In genomic region chr11:59770753-59771152, GRCm38 (mm10) we compare ENCODE assay signal across 28 mouse cellular contexts. TPM values are rescaled to one million over a fixed set of nuclear protein-coding genes. Genes with fewer than 3 reads are reported as not detected.
DNase-seq lines count a peak whose midpoint lies in the region; ATAC-seq and TF ChIP-seq lines count a peak whose summit lies in the region.
"Had no signal": no experiment of that assay in that cellular context is flagged by ENCODE, and none has a peak within 500 bp of the region (broad histone marks: within the 10 kb centered on the region; RNA-seq: fewer than 3 reads in every experiment).

No protein-coding gene starts in this region.

- H3K4me3 ChIP-seq in hindbrain, postnatal 0 days (ENCODE audit: low read length), result no peak overlapping the region
- no peak overlapping the region for H3K4me3 ChIP-seq in hindbrain, embryonic 10.5 days
- H3K4me3 ChIP-seq in midbrain, embryonic 14.5 days (replicated peaks; ENCODE audit: low read depth, low read length), result no peak overlapping the region
- H3K4me3 ChIP-seq in midbrain, embryonic 11.5 days (ENCODE audit: low read depth, low read length), result no peak overlapping the region
- H3K4me3 ChIP-seq: embryonic facial prominence, embryonic 12.5 days; gastrocnemius, adult 2 months; heart, adult 2 months; heart, embryonic 13.5 days; midbrain, embryonic 12.5 days had no signal

- 48% methylated on average over 7 of the region's 7 CpGs for WGBS in hindbrain, postnatal 0 days
- WGBS in hindbrain, embryonic 10.5 days, result 94% methylated on average over 7 of the region's 7 CpGs
- WGBS in midbrain, embryonic 14.5 days, result 90% methylated on average over 7 of the region's 7 CpGs
- 93% methylated on average over 7 of the region's 7 CpGs for WGBS in midbrain, embryonic 11.5 days

- H3K36me3 ChIP-seq in hindbrain, postnatal 0 days (ENCODE audit: insufficient read depth, low read length), result peaks cover 87% of the 10 kb centered on the region
- peaks cover 100% of the 10 kb centered on the region for H3K36me3 ChIP-seq in hindbrain, embryonic 10.5 days
- H3K36me3 ChIP-seq in midbrain, embryonic 14.5 days (ENCODE audit: control insufficient read depth, insufficient read depth, low read length), result peaks cover 93% of the 10 kb centered on the region
- H3K36me3 ChIP-seq in midbrain, embryonic 11.5 days (ENCODE audit: control insufficient read depth, insufficient read depth, low read length), result peaks cover 42% of the 10 kb centered on the region

- H3K27me3 ChIP-seq in hindbrain, postnatal 0 days (ENCODE audit: insufficient read depth, low read length), result no peaks in the 10 kb centered on the region
- no peaks in the 10 kb centered on the region for H3K27me3 ChIP-seq in hindbrain, embryonic 10.5 days (ENCODE audit: insufficient read depth, poor library complexity, severe bottlenecking)
- no peaks in the 10 kb centered on the region for H3K27me3 ChIP-seq in midbrain, embryonic 14.5 days (ENCODE audit: control insufficient read depth, insufficient read depth, low read length)
- H3K27me3 ChIP-seq in midbrain, embryonic 11.5 days (ENCODE audit: control insufficient read depth, insufficient read depth, low read length), result no peaks in the 10 kb centered on the region
- H3K27me3 ChIP-seq: embryonic facial prominence, embryonic 12.5 days; heart, embryonic 13.5 days; midbrain, embryonic 12.5 days had no signal

- no peak for TF ChIP-seq CTCF in hindbrain, postnatal 0 days (IDR thresholded peaks at IDR 0.05; ENCODE audit: low read depth)
- TF ChIP-seq CTCF in brain, embryonic 14.5 days (IDR thresholded peaks at IDR 0.05; ENCODE audit: borderline replicate concordance, extremely low read depth, insufficient read depth, insufficient read length), result no peak

- no peak for TF ChIP-seq POLR2A in brain, embryonic 14.5 days (IDR thresholded peaks at IDR 0.05; ENCODE audit: borderline replicate concordance, extremely low read depth, insufficient read depth, insufficient read length, poor library complexity, severe bottlenecking)

- H3K9me3 ChIP-seq in hindbrain, postnatal 0 days (ENCODE audit: low read length), result no peaks in the 10 kb centered on the region
- no peaks in the 10 kb centered on the region for H3K9me3 ChIP-seq in hindbrain, embryonic 10.5 days
- H3K9me3 ChIP-seq in midbrain, embryonic 14.5 days (ENCODE audit: control insufficient read depth, low read length), result no peaks in the 10 kb centered on the region
- H3K9me3 ChIP-seq in midbrain, embryonic 11.5 days (ENCODE audit: control insufficient read depth, low read length), result no peaks in the 10 kb centered on the region
- H3K9me3 ChIP-seq: embryonic facial prominence, embryonic 12.5 days; heart, embryonic 13.5 days; midbrain, embryonic 12.5 days had no signal

- H3K4me1 ChIP-seq in hindbrain, postnatal 0 days (ENCODE audit: insufficient read depth, low read length), result no peaks in the 10 kb centered on the region
- no peaks in the 10 kb centered on the region for H3K4me1 ChIP-seq in hindbrain, embryonic 10.5 days (replicated peaks)
- H3K4me1 ChIP-seq in midbrain, embryonic 14.5 days (ENCODE audit: control insufficient read depth, insufficient read depth, low read length), result no peaks in the 10 kb centered on the region
- no peaks in the 10 kb centered on the region for H3K4me1 ChIP-seq in midbrain, embryonic 11.5 days (ENCODE audit: control insufficient read depth, insufficient read depth, low read length)
- H3K4me1 ChIP-seq: embryonic facial prominence, embryonic 12.5 days; midbrain, embryonic 12.5 days had no signal

- H3K9ac ChIP-seq in hindbrain, postnatal 0 days (replicated peaks; ENCODE audit: low read length), result no peak overlapping the region
- no peak overlapping the region for H3K9ac ChIP-seq in midbrain, embryonic 14.5 days (replicated peaks; ENCODE audit: low read length)
- H3K9ac ChIP-seq in midbrain, embryonic 11.5 days (ENCODE audit: low read length), result no peak overlapping the region
- H3K9ac ChIP-seq: embryonic facial prominence, embryonic 12.5 days; heart, embryonic 13.5 days; midbrain, embryonic 12.5 days had no signal

- no peak overlapping the region for H3K27ac ChIP-seq in hindbrain, postnatal 0 days
- no peak overlapping the region for H3K27ac ChIP-seq in hindbrain, embryonic 10.5 days
- no peak overlapping the region for H3K27ac ChIP-seq in midbrain, embryonic 14.5 days (replicated peaks; ENCODE audit: low read depth, low read length)
- H3K27ac ChIP-seq in midbrain, embryonic 11.5 days (ENCODE audit: low read depth, low read length), result no peak overlapping the region
- H3K27ac ChIP-seq: embryonic facial prominence, embryonic 12.5 days; gastrocnemius, adult 2 months; heart, adult 2 months; midbrain, embryonic 12.5 days had no signal

- peak; percentile 89 for ATAC-seq in hindbrain, postnatal 0 days
- no peak for ATAC-seq in midbrain, embryonic 14.5 days (ENCODE audit: low FRiP score, low TSS enrichment)
- no peak for ATAC-seq in midbrain, embryonic 11.5 days (ENCODE audit: low FRiP score)
- ATAC-seq in megakaryocyte-erythroid progenitor cell, adult 5-6 weeks (replicated peaks; ENCODE audit: low FRiP score, low TSS enrichment, poor library complexity, severe bottlenecking), result 0 out of 2 replicates have a peak, but pooled peaks have one; percentile 34
- ATAC-seq: activated CD4-positive, CD25-positive, alpha-beta regulatory T cell, adult 4 months; forebrain, embryonic 16.5 days; intestine, postnatal 0 days; lung, postnatal 0 days had no signal

- DNase-seq in hindbrain, postnatal 0 days (ENCODE audit: low spot score), result peak; percentile 63
- no peak for DNase-seq in hindbrain, embryonic 10.5 days (ENCODE audit: low spot score)
- DNase-seq in midbrain, embryonic 14.5 days, result peak; percentile 13
- DNase-seq in midbrain, embryonic 11.5 days (ENCODE audit: low spot score, missing footprints), result no peak
- DNase-seq in brain, embryonic 14.5 days (ENCODE audit: low read depth), result peak; percentile 35
- DNase-seq in cerebellum, postnatal 14 days, result no peak
- no peak for DNase-seq in right cerebral cortex, postnatal 14 days
- DNase-seq: adrenal gland, adult 2 months; adrenal gland, postnatal 36 days; B cell, adult 2 months; cerebellum, adult 2 months; cerebellum, postnatal 36 days; embryo, embryonic 11 days; gastrocnemius, adult 2 months; heart, adult 2 months; heart, postnatal 10 days; kidney, adult 9 months; kidney, postnatal 10 days; lung, adult 18-20 months; lung, postnatal 4 days had no signal

- no peak overlapping the region for H3K4me2 ChIP-seq in hindbrain, postnatal 0 days (ENCODE audit: low read depth, low read length)
- no peak overlapping the region for H3K4me2 ChIP-seq in midbrain, embryonic 14.5 days (ENCODE audit: low read length)
- no peak overlapping the region for H3K4me2 ChIP-seq in midbrain, embryonic 11.5 days
- H3K4me2 ChIP-seq: embryonic facial prominence, embryonic 12.5 days; heart, embryonic 13.5 days; midbrain, embryonic 12.5 days had no signal

RNA-seq across cellular contexts. Expression of gene Pld6, which starts 16.7 kb away (rescaled TPM):
- 10.9 and 16.0 TPM in 2 replicates for total RNA-seq in hindbrain, postnatal 0 days (2014; rRNA removed)
- 21.5 and 24.6 TPM in 2 replicates for polyA plus RNA-seq in hindbrain, postnatal 0 days (2015; fragmentation: Nextera tagmentation; extraction: Ambion mirVana)
- polyA plus RNA-seq in hindbrain, embryonic 10.5 days (2016; fragmentation: Nextera tagmentation; extraction: Ambion mirVana), result 1.9 and 2.6 TPM in 2 replicates
- 3.0 and 5.4 TPM in 2 replicates for polyA plus RNA-seq in midbrain, embryonic 14.5 days (2014; fragmentation: Nextera tagmentation; extraction: Ambion mirVana)
- 0.36 and 0.79 TPM in 2 replicates for polyA plus RNA-seq in midbrain, embryonic 11.5 days (2014; fragmentation: Nextera tagmentation; extraction: Ambion mirVana)
- 4.3 and 6.1 TPM in 2 replicates for polyA plus RNA-seq in brain, embryonic 14.5 days (2012; rRNA removed)
- 2.6 and 2.8 TPM in 2 replicates for total RNA-seq in megakaryocyte-erythroid progenitor cell, adult 5-6 weeks (2014; fragmentation: Nextera tagmentation)
- total RNA-seq in megakaryocyte-erythroid progenitor cell, adult 5-6 weeks (2017), result 1.4 and 2.1 TPM in 2 replicates
- total RNA-seq: gastrocnemius, adult 2 months had no signal
- polyA plus RNA-seq: activated CD4-positive, CD25-positive, alpha-beta regulatory T cell, adult 4 months had no signal

RNA-seq across cellular contexts. Expression of gene Flcn, which starts 39.1 kb away (rescaled TPM):
- 42.8 and 43.5 TPM in 2 replicates for total RNA-seq in hindbrain, postnatal 0 days (2014; rRNA removed)
- 28.4 and 28.8 TPM in 2 replicates for polyA plus RNA-seq in hindbrain, postnatal 0 days (2015; fragmentation: Nextera tagmentation; extraction: Ambion mirVana)
- 29.6 and 31.0 TPM in 2 replicates for polyA plus RNA-seq in hindbrain, embryonic 10.5 days (2016; fragmentation: Nextera tagmentation; extraction: Ambion mirVana)
- polyA plus RNA-seq in midbrain, embryonic 14.5 days (2014; fragmentation: Nextera tagmentation; extraction: Ambion mirVana), result 35.9 and 41.1 TPM in 2 replicates
- 27.4 and 28.2 TPM in 2 replicates for polyA plus RNA-seq in midbrain, embryonic 11.5 days (2014; fragmentation: Nextera tagmentation; extraction: Ambion mirVana)
- polyA plus RNA-seq in brain, embryonic 14.5 days (2012; rRNA removed), result 46.1 and 58.8 TPM in 2 replicates
- total RNA-seq in megakaryocyte-erythroid progenitor cell, adult 5-6 weeks (2014; fragmentation: Nextera tagmentation), result 25.4 and 31.1 TPM in 2 replicates
- 17.0 and 21.1 TPM in 2 replicates for total RNA-seq in megakaryocyte-erythroid progenitor cell, adult 5-6 weeks (2017)

Comparison
In these comparisons a context has a peak if more than half of its experiments do, and no peak if none do; other contexts are left out.
1. DNase-seq: peak in hindbrain, postnatal 0 days (single experiment), midbrain, embryonic 14.5 days (single experiment) and brain, embryonic 14.5 days (single experiment); none in hindbrain, embryonic 10.5 days (single experiment), midbrain, embryonic 11.5 days (single experiment), cerebellum, postnatal 14 days (0 of 2) and right cerebral cortex, postnatal 14 days (single experiment).
2. ATAC-seq: peak in hindbrain, postnatal 0 days (single experiment) and megakaryocyte-erythroid progenitor cell, adult 5-6 weeks (single experiment); none in midbrain, embryonic 14.5 days (single experiment) and midbrain, embryonic 11.5 days (single experiment).